Mouse (Mus musculus) G1E (cell line): ENCODE data around the gene Poc5. TPM values are rescaled to one million over a fixed set of nuclear protein-coding genes. Genes with fewer than 3 reads are reported as not detected.
A peak's percentile ranks its signal among the peaks of the same experiment; 100 is the strongest.

Experiments used
- ATAC-seq: 2 replicates; pipeline ENCODE4 v1.8.0; 2016; ENCODE audit warnings: mild to moderate bottlenecking; ENCODE audit not compliant: insufficient number of reproducible peaks, poor library complexity, low FRiP score, severe bottlenecking; ENCODE audit errors: extremely low read depth
- DNase-seq: peaks from one replicate; pipeline ENCODE4 v3.0.0; 2012; ENCODE audit warnings: low spot score
- H3K27me3 ChIP-seq: 2 replicates; pipeline ENCODE4 v1.6.1; 2012; ENCODE audit warnings: mild to moderate bottlenecking, low read length, inconsistent platforms; ENCODE audit not compliant: insufficient read depth
- H3K36me3 ChIP-seq: replicated peaks from 2 replicates; pipeline ENCODE3; 2012; ENCODE audit warnings: mild to moderate bottlenecking, inconsistent platforms
- H3K4me1 ChIP-seq: 2 replicates; pipeline ENCODE4 v1.6.1; 2012; ENCODE audit warnings: low read depth, low read length, inconsistent platforms, mixed read lengths; ENCODE audit not compliant: insufficient read depth
- H3K4me3 ChIP-seq: 2 replicates; pipeline ENCODE4 v1.5.1; 2012; ENCODE audit warnings: low read depth, mild to moderate bottlenecking, inconsistent platforms, low read length, moderate library complexity, mixed read lengths
- H3K9me3 ChIP-seq: replicated peaks from 2 replicates; pipeline ENCODE4 v1.6.1; 2012; ENCODE audit warnings: inconsistent platforms
- CTCF ChIP-seq: IDR thresholded peaks from 2 replicates; pipeline ENCODE4 v1.5.1; 2012; ENCODE audit warnings: low read depth, low read length, inconsistent platforms, mixed read lengths
- GATA1 ChIP-seq: IDR thresholded peaks from 2 replicates; pipeline ENCODE4 v1.6.1; 2012; ENCODE audit warnings: borderline replicate concordance, low read length, inconsistent platforms, mixed read lengths
- GATA2 ChIP-seq: IDR thresholded peaks from 2 replicates; pipeline ENCODE4 v1.6.1; 2012; ENCODE audit warnings: low read depth, low read length, inconsistent platforms, borderline replicate concordance
- POLR2AphosphoS5 ChIP-seq: IDR thresholded peaks from 2 replicates; pipeline ENCODE4 v1.6.1; 2012; ENCODE audit warnings: low read depth, low read length, inconsistent platforms; ENCODE audit not compliant: insufficient replicate concordance
- TAL1 ChIP-seq: conservative IDR thresholded peaks from 2 replicates; pipeline ENCODE4 v1.6.1; 2012; ENCODE audit warnings: low read depth, low read length, inconsistent platforms, mixed read lengths
- polyA plus RNA-seq: library from polyadenylated mRNA; stranded (reverse); fragments of >175 nt; gene quantifications from 2 replicates; pipeline ENCODE4 v1.2.3, GENCODE M21; 2012
- total RNA-seq, 2 experiments: library from RNA; stranded (forward) in 1 of 2; stranded (reverse) in 1 of 2; fragments of 200-1000 nt in 1 of 2; fragments of >200 nt in 1 of 2; fragmentation: Nextera tagmentation in 1 of 2; gene quantifications; 2 replicates each; pipeline ENCODE4 v1.2.3; 2014 to 2017

Gene Poc5
- total RNA-seq (2014; fragmentation: Nextera tagmentation) (23.3 and 27.0 TPM in 2 replicates), total RNA-seq (2017) (18.1 and 20.3 TPM in 2 replicates), polyA plus RNA-seq (13.5 and 14.0 TPM in 2 replicates)

- peaks cover 36% of the 10 kb centered on the region for H3K36me3 ChIP-seq
- peak within 1 kb of the TSS; percentile 88 for H3K4me3 ChIP-seq
- ATAC-seq, result peak; percentile 96
- H3K9me3 ChIP-seq, result peaks cover 3% of the 10 kb centered on the region
- H3K4me1 ChIP-seq, result peaks cover 14% of the 10 kb centered on the region
- H3K27me3 ChIP-seq, result peaks cover 9% of the 10 kb centered on the region
- peak; percentile 85 for DNase-seq
- no peak for TF ChIP-seq POLR2AphosphoS5
- TF ChIP-seq GATA2, result no peak
- TF ChIP-seq TAL1, result no peak
- no peak for TF ChIP-seq CTCF
- no peak for TF ChIP-seq GATA1
Measured at GRCm38 (mm10) chr13:96388042-96388888, at the start of gene Poc5. Gene Poc5 (plus strand): TSS chr13:96388294.

GRCm38 (mm10) chr13:96341461-96341860 lies 46.6 kb upstream of the Poc5 start:
- ATAC-seq (no peak), DNase-seq (no peak)
- H3K4me3 ChIP-seq, result no peak overlapping the region
- no peaks in the 10 kb centered on the region for H3K9me3 ChIP-seq
- H3K27me3 ChIP-seq, result peaks cover 3% of the 10 kb centered on the region; the same call in 1 of the 2 replicates
- H3K4me1 ChIP-seq, result no peaks in the 10 kb centered on the region
- H3K36me3 ChIP-seq, result no peaks in the 10 kb centered on the region
- TF ChIP-seq GATA2 (no peak), POLR2AphosphoS5 (no peak), CTCF (no peak), GATA1 (no peak), TAL1 (no peak)

DNA sequence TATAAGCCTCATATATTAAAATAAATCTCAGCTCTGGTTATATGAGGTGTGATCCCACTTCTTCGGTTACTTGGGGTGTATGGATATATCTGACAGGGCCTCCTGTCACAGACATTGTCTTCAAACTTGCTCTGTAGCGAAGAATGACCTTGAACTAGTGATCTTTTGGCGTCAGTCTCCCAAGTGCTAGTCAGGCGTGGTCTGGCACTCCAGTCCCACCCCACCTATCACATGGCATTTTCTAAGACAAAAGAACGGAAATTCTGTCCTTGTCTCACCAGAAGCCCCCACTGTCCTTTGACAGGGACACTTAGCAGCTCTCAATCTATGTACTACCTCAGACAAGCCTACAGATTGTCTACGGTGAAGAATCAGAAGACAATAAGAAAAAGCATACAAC lies 43.3 kb upstream of the Poc5 start:
- DNase-seq (no peak), ATAC-seq (no peak)
- no peaks in the 10 kb centered on the region for H3K4me1 ChIP-seq
- no peaks in the 10 kb centered on the region for H3K36me3 ChIP-seq
- H3K4me3 ChIP-seq, result no peak overlapping the region
- no peaks in the 10 kb centered on the region for H3K9me3 ChIP-seq
- H3K27me3 ChIP-seq, result peaks cover 3% of the 10 kb centered on the region; the same call in 1 of the 2 replicates
- TF ChIP-seq GATA2 (no peak), CTCF (no peak), POLR2AphosphoS5 (no peak), TAL1 (no peak), GATA1 (no peak)

DNA sequence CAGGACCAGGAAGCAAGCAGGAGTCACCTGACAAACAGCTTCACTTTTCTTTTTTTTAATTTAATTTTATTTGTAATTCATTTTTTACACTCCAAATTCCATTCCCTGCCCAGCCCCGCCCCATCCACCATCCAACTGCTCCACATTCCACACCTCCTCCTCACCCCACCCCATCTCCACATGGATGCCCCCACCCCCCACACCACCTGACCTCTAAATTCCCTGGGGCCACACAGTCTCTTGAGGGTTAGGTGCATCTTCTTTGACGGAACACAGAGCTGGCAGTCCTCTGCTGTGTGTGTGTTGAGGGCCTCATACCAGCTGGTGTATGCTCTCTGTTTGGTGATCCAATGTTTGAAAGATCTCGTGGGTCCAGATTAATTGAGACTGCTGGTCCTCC lies 41.5 kb upstream of the Poc5 start:
- no peaks in the 10 kb centered on the region for H3K27me3 ChIP-seq
- no peaks in the 10 kb centered on the region for H3K4me1 ChIP-seq
- H3K4me3 ChIP-seq, result no peak overlapping the region
- H3K36me3 ChIP-seq, result no peaks in the 10 kb centered on the region
- ATAC-seq (no peak), DNase-seq (no peak)
- no peak for TF ChIP-seq GATA1
- no peak for TF ChIP-seq POLR2AphosphoS5
- TF ChIP-seq TAL1, result no peak
- no peak for TF ChIP-seq CTCF
- no peak for TF ChIP-seq GATA2
- H3K9me3 ChIP-seq, result no peaks in the 10 kb centered on the region

GRCm38 (mm10) chr13:96350207-96350606 lies 37.9 kb upstream of the Poc5 start:
- no peaks in the 10 kb centered on the region for H3K4me1 ChIP-seq
- no peak for TF ChIP-seq GATA1
- no peak for TF ChIP-seq GATA2
- ATAC-seq (no peak), DNase-seq (no peak)
- H3K27me3 ChIP-seq, result no peaks in the 10 kb centered on the region
- H3K9me3 ChIP-seq, result no peaks in the 10 kb centered on the region
- H3K36me3 ChIP-seq, result no peaks in the 10 kb centered on the region
- no peak overlapping the region for H3K4me3 ChIP-seq

- Histone ChIP-seq H3K9me3 (no peaks in the 10 kb centered on the region), H3K27me3 (no peaks in the 10 kb centered on the region), H3K4me3 (no peak overlapping the region), H3K36me3 (no peaks in the 10 kb centered on the region), H3K4me1 (no peaks in the 10 kb centered on the region)
- no peak for ATAC-seq
- no peak for DNase-seq
- no peak for TF ChIP-seq GATA1
- TF ChIP-seq GATA2, result no peak
- TF ChIP-seq TAL1, result no peak
- no peak for TF ChIP-seq POLR2AphosphoS5
- no peak for TF ChIP-seq CTCF
Measured at GRCm38 (mm10) chr13:96351264-96351663, 36.8 kb upstream of the Poc5 start.

GRCm38 (mm10) chr13:96375519-96375918 lies 12.6 kb upstream of the Poc5 start:
- H3K27me3 ChIP-seq, result peaks cover 8% of the 10 kb centered on the region
- H3K9me3 ChIP-seq, result no peaks in the 10 kb centered on the region
- H3K36me3 ChIP-seq, result no peaks in the 10 kb centered on the region
- TF ChIP-seq GATA1, result no peak
- no peak for TF ChIP-seq TAL1
- no peak for TF ChIP-seq CTCF
- H3K4me1 ChIP-seq, result no peaks in the 10 kb centered on the region
- ATAC-seq (no peak), DNase-seq (peak; percentile 14)
- H3K4me3 ChIP-seq, result no peak overlapping the region
